Mouse (Mus musculus): ENCODE measurements around the gene Ndst4.

DNA sequence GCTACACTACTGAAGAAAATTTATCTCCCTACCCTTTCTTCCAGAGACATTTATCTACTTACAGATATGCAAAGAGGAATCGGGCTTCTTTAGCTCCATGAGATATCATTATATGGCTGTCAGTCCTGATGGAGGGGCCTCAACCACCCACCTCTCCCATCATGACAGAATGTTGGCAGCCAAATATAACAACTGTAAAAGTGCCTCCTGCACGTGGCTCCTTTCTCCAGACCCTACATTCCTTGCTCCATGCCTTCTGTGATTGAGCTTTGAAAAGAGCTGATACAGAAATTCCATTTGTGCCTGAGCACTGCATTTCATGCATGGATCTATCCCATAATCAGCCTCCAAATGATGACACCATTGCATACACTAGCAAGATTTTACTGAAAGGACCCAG lies 331.1 kb downstream of the Ndst4 start:
- TF ChIP-seq CTCF (IDR thresholded peaks at IDR 0.05; ENCODE audit: extremely low read depth, insufficient read depth, insufficient read length, insufficient replicate concordance) (no peak), POLR2A (IDR thresholded peaks at IDR 0.05; ENCODE audit: low read depth, low read length) (no peak)

All from spleen, adult 2 months (tissue).